Mouse (Mus musculus): ENCODE data around the gene Il31ra. TPM values are rescaled to one million over a fixed set of nuclear protein-coding genes. Genes with fewer than 3 reads are reported as not detected.

Gene Il31ra
- total RNA-seq, 2 experiments from 2014 or later: 0.42 to 0.91 TPM

GRCm38 (mm10) chr13:112473757-112474755, 120.1 kb downstream of the Il31ra start:
- ATAC-seq (replicated peaks; ENCODE audit: low FRiP score, poor library complexity, severe bottlenecking): no peak

- ATAC-seq (replicated peaks; ENCODE audit: low FRiP score, poor library complexity, severe bottlenecking): no peak
Measured at GRCm38 (mm10) chr13:112472401-112473023, 121.6 kb downstream of the Il31ra start.

- no peak for ATAC-seq (replicated peaks; ENCODE audit: low FRiP score, poor library complexity, severe bottlenecking)
Measured at GRCm38 (mm10) chr13:112471201-112471600, 123.0 kb downstream of the Il31ra start.

Other genes with a start within 250 kb of the Il31ra start
- gene Il6st, start 130.3 kb downstream of the Il31ra start, total RNA-seq (2015; ENCODE audit: low replicate concordance): 13.7 and 27.7 TPM in 2 replicates
- 4.0 and 4.1 TPM in 2 replicates for gene Il6st, start 130.3 kb downstream of the Il31ra start, total RNA-seq (2017; ENCODE audit: low replicate concordance)
- 0.72 and 2.1 TPM in 2 replicates for gene Ddx4, start 58.1 kb upstream of the Il31ra start, total RNA-seq (2015; ENCODE audit: low replicate concordance)
- 1.9 and 2.3 TPM in 2 replicates for gene Ddx4, start 58.1 kb upstream of the Il31ra start, total RNA-seq (2017; ENCODE audit: low replicate concordance)
- 67.8 and 126 TPM in 2 replicates for gene Slc38a9, start 66.4 kb upstream of the Il31ra start, total RNA-seq (2015; ENCODE audit: low replicate concordance)
- 87.1 and 130 TPM in 2 replicates for gene Slc38a9, start 66.4 kb upstream of the Il31ra start, total RNA-seq (2017; ENCODE audit: low replicate concordance)
- 82.2 and 93.7 TPM in 2 replicates for gene Plpp1, start 206.4 kb upstream of the Il31ra start, total RNA-seq (2015; ENCODE audit: low replicate concordance)
- 50.8 and 56.6 TPM in 2 replicates for gene Plpp1, start 206.4 kb upstream of the Il31ra start, total RNA-seq (2017; ENCODE audit: low replicate concordance)